Mouse (Mus musculus): ENCODE data around the gene Gm20696.

DNA sequence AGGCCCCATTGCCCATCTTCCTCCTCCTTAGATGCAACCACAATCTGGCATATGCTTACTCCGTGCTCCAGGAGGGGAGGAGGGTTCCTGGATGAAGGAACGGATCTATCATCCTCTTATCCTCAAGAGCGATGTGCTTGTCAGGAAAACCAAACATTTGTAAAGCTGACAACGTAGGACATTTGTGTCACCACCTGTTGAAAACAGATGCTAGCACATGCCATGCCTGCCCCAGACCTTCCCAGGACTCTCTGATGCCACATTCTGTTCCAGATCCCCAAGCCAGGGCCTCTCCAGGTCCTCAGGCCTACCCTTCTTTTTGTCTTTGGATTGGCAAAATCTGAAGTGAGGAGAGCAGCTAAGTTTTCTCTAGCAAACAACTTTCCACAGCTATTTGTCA is 257.7 kb downstream of the Gm20696 start:
- TF ChIP-seq GATA1 (IDR thresholded peaks at IDR 0.05; ENCODE audit: borderline replicate concordance, low read length) = no peak
- TF ChIP-seq FLI1 (IDR thresholded peaks at IDR 0.05; ENCODE audit: low read length) = no peak
